Mouse (Mus musculus): ENCODE measurements around the gene Myo1b. TPM values are rescaled to one million over a fixed set of nuclear protein-coding genes. Genes with fewer than 3 reads are reported as not detected.

Gene Myo1b
- total RNA-seq, 2 experiments from 2014 or later = 8.9 to 13.0 TPM

DNA sequence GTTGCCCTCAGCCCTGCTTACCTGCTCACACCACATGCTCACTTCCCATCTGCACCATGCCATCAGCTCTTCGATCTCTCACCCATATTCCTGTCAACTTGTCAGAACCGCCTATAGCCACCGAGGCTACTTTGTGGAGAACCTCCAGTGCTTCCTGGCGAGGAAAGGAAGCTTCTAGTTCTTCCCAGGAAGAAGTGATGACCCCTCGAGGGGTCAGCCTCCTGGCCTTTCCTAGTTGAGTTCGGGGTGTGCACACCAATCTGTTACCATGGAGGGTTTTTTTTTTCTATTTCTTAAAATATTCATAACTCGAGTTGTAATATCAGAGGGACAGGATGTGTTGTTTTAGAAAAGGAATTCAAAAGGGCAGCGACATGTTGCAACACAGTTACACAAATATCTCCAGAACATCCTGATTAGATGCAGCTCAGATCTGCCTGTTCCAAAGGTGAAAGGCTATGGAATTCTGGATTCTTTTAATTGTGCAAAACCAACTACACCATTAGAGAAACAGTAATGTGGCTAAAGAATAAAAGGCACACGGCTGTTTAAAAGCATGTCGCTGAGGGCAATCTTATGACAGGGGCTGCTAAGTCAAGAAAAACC is 175.1 kb downstream of the Myo1b start:
- no peak for DNase-seq
- intact Hi-C loops (cut with DNase I) = no loop called here

DNA sequence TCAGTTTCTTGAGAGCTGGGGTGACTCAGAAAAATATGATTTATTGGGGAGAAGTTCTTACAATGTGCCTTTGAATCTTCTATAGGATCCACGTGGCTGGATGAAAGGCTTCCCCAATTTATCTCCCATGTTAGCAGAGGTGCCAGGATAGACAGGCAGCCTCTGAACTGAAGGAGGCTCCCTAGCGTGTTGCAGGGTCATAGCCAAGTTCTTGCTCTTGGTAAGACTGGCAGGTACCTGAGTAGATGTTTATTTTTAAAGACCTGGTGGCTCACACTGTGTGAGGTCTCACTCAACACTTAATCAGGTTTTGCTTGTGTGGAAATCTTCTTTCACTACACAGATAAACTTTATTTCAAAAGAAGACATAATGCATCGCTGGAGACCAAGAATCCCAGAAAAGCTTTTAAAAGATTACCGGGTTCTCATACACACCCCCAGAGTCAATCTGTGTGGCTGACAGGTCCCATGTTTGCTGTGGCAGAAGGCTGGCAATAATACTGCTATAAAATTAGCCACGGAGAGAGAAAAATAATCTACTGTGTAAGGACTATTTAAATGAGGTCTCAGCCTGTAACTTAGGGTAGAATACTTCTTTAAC is 176.5 kb downstream of the Myo1b start:
- intact Hi-C loops (cut with DNase I) = no loop called here
- no peak for DNase-seq

- intact Hi-C loops (cut with DNase I) = no loop called here
- no peak for DNase-seq
These were observed 179.0 kb downstream of the Myo1b start for GRCm38 (mm10) chr1:51736822-51737221.

GRCm38 (mm10) chr1:51734721-51735120 is 181.2 kb downstream of the Myo1b start:
- intact Hi-C loops (cut with DNase I) = no loop called here
- no peak for DNase-seq

DNA sequence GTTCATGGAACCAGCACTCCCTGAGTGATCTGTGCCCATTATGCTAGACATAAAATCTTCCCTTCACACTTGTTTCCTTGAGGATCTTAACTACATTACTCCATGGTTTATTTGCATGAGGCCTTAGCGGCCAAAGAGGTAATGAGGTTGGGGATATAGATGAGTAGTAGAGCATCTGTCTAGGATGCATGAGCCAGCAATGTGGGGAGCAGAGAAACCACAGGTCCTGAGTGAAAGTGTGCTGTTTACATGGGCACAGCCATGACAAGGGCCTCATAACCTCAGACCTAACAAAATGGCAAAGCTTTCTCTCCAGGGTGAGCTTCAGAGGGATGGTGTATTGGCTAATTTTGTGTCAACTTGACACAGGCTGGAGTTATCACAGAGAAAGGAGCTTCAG is 186.5 kb downstream of the Myo1b start:
- intact Hi-C loops (cut with DNase I) = no loop called here
- no peak for DNase-seq

- no peak for DNase-seq
- intact Hi-C loops (cut with DNase I) = no loop called here
These were observed 187.1 kb downstream of the Myo1b start for GRCm38 (mm10) chr1:51728816-51729215.

DNA sequence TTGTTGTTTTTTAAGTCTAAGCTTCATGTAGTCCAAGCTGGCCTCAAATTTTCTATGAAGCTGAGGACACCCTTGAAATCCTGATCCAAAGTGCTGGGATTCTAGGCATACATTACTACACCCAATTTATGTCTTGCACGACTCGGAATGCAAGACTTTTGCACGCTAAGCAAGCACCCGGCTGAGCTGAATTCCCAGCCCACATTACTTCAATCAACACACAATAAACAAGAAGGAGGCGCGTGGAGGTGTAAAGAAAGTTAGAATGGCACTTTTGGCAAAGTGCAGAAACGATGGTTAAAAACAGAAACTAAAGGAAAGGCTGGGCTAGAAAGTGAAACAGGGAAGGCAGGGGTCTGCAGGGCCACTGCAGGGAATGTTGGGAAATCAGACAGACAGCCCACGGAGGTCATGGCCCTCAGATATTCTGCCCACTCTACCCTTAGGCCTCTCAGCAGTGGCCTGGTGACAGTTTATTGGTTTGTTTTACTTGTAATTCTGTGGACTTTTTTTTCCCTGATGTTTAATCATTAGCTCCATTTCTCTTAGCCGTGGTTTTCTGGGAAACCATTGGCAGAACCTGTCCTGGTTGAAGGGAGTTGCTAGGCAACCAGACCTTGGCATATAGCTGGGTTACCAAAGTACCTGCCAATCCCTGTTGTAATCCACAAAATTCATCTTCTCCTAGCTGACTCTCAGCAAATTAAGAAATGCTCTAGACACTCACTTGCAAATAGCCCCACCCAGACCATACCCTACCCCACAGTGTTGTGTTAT is 195.8 kb downstream of the Myo1b start:
- DNase-seq = no peak

GRCm38 (mm10) chr1:51710831-51711230 is 205.0 kb downstream of the Myo1b start:
- intact Hi-C loops (cut with DNase I) = no loop called here
- DNase-seq = no peak

More for the DNA sequence above, 195.8 kb downstream of the Myo1b start:
- intact Hi-C loops (cut with DNase I) = no loop called here

DNA sequence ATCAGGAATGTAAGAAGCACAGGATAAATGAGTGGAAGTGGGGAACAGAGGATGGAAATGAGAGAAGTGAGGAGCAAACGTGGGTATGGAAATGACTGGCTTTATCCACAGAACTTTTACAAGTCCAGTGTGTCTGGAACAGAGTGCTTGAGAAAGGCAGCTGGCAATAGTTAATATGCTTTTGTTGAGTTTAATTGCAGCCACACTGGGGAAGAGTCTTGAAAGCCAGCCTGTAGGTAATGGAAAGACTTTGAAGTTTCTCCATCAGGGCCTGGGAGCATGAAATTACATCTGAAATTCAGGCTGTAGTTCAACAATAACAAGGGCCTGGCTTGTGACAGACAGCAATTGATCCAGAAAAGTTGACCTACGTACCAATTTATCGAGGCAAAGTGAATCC is 209.8 kb downstream of the Myo1b start:
- intact Hi-C loops (cut with DNase I) = no loop called here

DNA sequence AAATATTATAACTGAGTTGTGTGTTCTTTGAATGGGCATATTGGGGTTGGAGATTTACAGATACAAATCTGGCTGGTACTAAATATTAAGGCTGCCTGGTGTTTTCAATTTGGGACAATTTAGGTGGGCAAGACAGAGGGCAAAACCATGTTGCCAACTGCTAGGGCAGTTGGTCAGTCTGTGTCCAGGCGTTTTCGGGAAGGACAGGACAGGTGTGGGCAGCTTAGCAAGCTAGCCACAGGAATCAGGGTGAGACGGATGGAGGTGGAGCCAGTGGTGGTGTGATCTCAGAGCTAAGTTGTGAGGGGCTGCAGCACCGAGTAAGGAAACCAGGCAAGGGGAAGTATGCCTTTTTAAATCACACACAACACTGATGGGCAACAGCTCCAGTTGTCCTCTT is 211.3 kb downstream of the Myo1b start:
- no peak for DNase-seq
- intact Hi-C loops (cut with DNase I) = no loop called here

More for the DNA sequence above, 209.8 kb downstream of the Myo1b start:
- DNase-seq = no peak

Other genes starting within 250 kb of the Myo1b start
- gene Stat4, start 71.1 kb upstream of the Myo1b start, total RNA-seq (2021) = under 1 TPM in 1 of 2 experiments, not detected in 1; 0.18 TPM
- 10 to 100 TPM in 1 of 2 experiments, 1 to 10 TPM in 1; 9.6 to 11.3 TPM for gene Stat1, start 203.4 kb upstream of the Myo1b start, total RNA-seq (2021)